Mouse (Mus musculus) kidney, adult 8-10 months (tissue): ENCODE results near the gene Col16a1.

Experiments
- DNase-seq, 2 experiments: peaks; one replicate each; pipeline ENCODE4 v3.0.0; 2022

Gene Col16a1

GRCm38 (mm10) chr4:130085246-130085820 lies 37.7 kb downstream of the Col16a1 start:
- no peak for DNase-seq

GRCm38 (mm10) chr4:130087293-130087692 lies 39.7 kb downstream of the Col16a1 start:
- DNase-seq, result peak; percentile 69 to 94

- no peak for DNase-seq
Observed at GRCm38 (mm10) chr4:130095137-130095536, 47.5 kb downstream of the Col16a1 start.

GRCm38 (mm10) chr4:130101183-130101582 lies 53.5 kb downstream of the Col16a1 start:
- no peak for DNase-seq

- no peak for DNase-seq
Observed at GRCm38 (mm10) chr4:130102111-130102651, 54.5 kb downstream of the Col16a1 start, which contains the start of gene Pef1. TSS of gene Pef1 (plus strand) at chr4:130102558.

GRCm38 (mm10) chr4:130103632-130104031 lies 56.0 kb downstream of the Col16a1 start:
- DNase-seq, result no peak

- DNase-seq, result peak; percentile 72 to 86
Observed at GRCm38 (mm10) chr4:130104584-130104983, 56.9 kb downstream of the Col16a1 start.

GRCm38 (mm10) chr4:130107065-130107443 lies 59.4 kb downstream of the Col16a1 start:
- no peak for DNase-seq

- peak; percentile 100 for DNase-seq
Observed at GRCm38 (mm10) chr4:130107444-130108131, 59.9 kb downstream of the Col16a1 start.

GRCm38 (mm10) chr4:130108929-130109328 lies 61.3 kb downstream of the Col16a1 start:
- no peak for DNase-seq

GRCm38 (mm10) chr4:130109666-130110065 lies 62.0 kb downstream of the Col16a1 start:
- no peak for DNase-seq

- DNase-seq, result no peak
Observed at GRCm38 (mm10) chr4:130110091-130110490, 62.5 kb downstream of the Col16a1 start.

GRCm38 (mm10) chr4:130112299-130112698 lies 64.7 kb downstream of the Col16a1 start:
- no peak for DNase-seq

GRCm38 (mm10) chr4:130112732-130113131 lies 65.1 kb downstream of the Col16a1 start:
- DNase-seq, result no peak

GRCm38 (mm10) chr4:130120752-130121151 lies 73.1 kb downstream of the Col16a1 start:
- no peak for DNase-seq

GRCm38 (mm10) chr4:130121560-130121959 lies 73.9 kb downstream of the Col16a1 start:
- DNase-seq, result no peak

- no peak for DNase-seq
Observed at GRCm38 (mm10) chr4:130123020-130123419, 75.4 kb downstream of the Col16a1 start.

- no peak for DNase-seq
Observed at GRCm38 (mm10) chr4:130124110-130124509, 76.5 kb downstream of the Col16a1 start.

GRCm38 (mm10) chr4:130125164-130125563 lies 77.5 kb downstream of the Col16a1 start:
- DNase-seq, result no peak

- DNase-seq, result no peak
Observed at GRCm38 (mm10) chr4:130125935-130126334, 78.3 kb downstream of the Col16a1 start.

GRCm38 (mm10) chr4:130128907-130129306 lies 81.3 kb downstream of the Col16a1 start:
- DNase-seq, result no peak

GRCm38 (mm10) chr4:130130082-130130481 lies 82.4 kb downstream of the Col16a1 start:
- DNase-seq, result peak; percentile 42 to 62

GRCm38 (mm10) chr4:130130641-130131350 lies 83.2 kb downstream of the Col16a1 start:
- peak; percentile 78 to 80 for DNase-seq
